Mouse (Mus musculus): Measurements from ENCODE around the gene Prkar1b. TPM values are rescaled to one million over a fixed set of nuclear protein-coding genes. Genes with fewer than 3 reads are reported as not detected.

Gene Prkar1b
- total and polyA plus RNA-seq, 2 experiments: 0.22 to 0.37 TPM

DNA sequence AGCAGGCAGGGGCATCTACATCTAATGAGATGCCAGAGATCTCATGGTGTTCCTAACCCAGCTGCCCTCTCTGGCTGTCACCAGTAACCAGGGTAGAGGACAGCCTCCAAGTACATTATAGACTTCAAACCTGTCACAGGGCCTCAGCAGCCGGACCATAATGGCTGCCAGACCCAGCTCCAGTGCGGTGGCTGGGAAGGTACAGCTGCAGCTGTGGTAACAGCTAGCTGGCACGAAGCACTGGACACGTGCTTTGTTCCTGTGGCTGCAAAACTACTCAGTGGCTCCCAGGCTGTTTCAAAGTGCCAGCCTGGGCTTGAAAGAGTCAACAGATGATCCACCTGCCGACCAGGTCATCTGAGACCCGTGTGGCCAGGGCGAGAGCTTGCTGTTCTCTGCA, 73.4 kb downstream of the Prkar1b start:
- TF ChIP-seq CTCF (IDR thresholded peaks at IDR 0.05; ENCODE audit: low read depth, low read length) (no peak), POLR2A (IDR thresholded peaks at IDR 0.05; ENCODE audit: extremely low read depth, insufficient read depth, low read length) (no peak)
- Histone ChIP-seq H3K4me3 (ENCODE audit: insufficient read depth, low read depth, low read length) (no peak overlapping the region), H3K9ac (ENCODE audit: low read depth, low read length) (no peak overlapping the region), H3K79me2 (ENCODE audit: control insufficient read depth, insufficient read depth, low read length) (no peaks in the 10 kb centered on the region), H3K27me3 (ENCODE audit: control insufficient read depth, insufficient read depth, low read length) (no peaks in the 10 kb centered on the region), H3K4me1 (ENCODE audit: control insufficient read depth, insufficient read depth, low read length) (no peaks in the 10 kb centered on the region), H3K27ac (replicated peaks; ENCODE audit: insufficient read depth, low read depth, low read length) (no peak overlapping the region), H3K36me3 (ENCODE audit: control insufficient read depth, insufficient read depth, low read length) (no peaks in the 10 kb centered on the region)
- DNase-seq (ENCODE audit: extremely low read depth, low read depth, low spot score): no peak
- WGBS: 82% methylated on average over 7 of the region's 7 CpGs

DNA sequence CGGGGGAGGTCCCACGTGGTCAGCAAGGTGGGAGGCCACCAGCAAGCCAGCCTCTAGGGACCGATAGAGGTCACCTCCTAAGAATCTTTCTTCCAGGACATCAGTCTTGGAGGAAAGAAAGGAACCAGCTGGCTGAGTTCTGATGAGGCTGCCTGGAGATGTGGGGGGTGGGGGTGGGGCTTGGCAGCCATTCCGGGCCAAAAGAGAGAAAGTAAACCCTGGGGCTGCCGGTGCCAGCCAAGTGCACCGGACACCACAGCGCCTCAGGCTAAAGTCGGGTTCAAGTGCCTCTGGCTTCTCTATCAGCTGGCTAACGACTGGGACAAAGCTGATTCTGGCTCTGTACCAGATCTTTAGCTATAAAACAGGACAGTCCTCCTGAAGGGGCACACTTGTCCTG, 74.0 kb downstream of the Prkar1b start:
- Histone ChIP-seq H3K27ac (replicated peaks; ENCODE audit: insufficient read depth, low read depth, low read length) (no peak overlapping the region), H3K36me3 (ENCODE audit: control insufficient read depth, insufficient read depth, low read length) (no peaks in the 10 kb centered on the region), H3K4me1 (ENCODE audit: control insufficient read depth, insufficient read depth, low read length) (no peaks in the 10 kb centered on the region), H3K27me3 (ENCODE audit: control insufficient read depth, insufficient read depth, low read length) (no peaks in the 10 kb centered on the region), H3K4me3 (ENCODE audit: insufficient read depth, low read depth, low read length) (no peak overlapping the region), H3K9ac (ENCODE audit: low read depth, low read length) (no peak overlapping the region), H3K79me2 (ENCODE audit: control insufficient read depth, insufficient read depth, low read length) (no peaks in the 10 kb centered on the region)
- DNase-seq (ENCODE audit: extremely low read depth, low read depth, low spot score): no peak
- 34% methylated on average over 9 of the region's 9 CpGs for WGBS
- TF ChIP-seq CTCF (IDR thresholded peaks at IDR 0.05; ENCODE audit: low read depth, low read length) (no peak), POLR2A (IDR thresholded peaks at IDR 0.05; ENCODE audit: extremely low read depth, insufficient read depth, low read length) (no peak)

DNA sequence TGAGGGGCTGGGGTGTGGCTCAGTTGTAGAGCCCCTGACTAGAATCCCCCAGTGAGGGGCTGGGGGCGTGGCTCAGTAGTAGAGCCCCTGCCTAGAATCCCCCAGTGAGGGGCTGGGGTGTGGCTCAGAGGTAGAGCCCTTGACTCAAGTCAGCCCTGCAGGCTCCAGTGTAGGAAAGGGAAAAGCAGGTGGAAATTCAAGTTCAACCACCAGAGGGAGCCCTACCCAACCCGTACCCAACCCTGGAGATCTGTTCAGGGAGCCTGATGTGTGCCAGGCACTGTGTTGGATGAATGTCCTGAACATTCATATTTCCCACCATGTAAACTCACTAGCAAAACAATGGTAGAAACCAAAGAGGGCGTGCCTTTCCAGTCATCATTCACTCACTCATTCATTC, 74.7 kb downstream of the Prkar1b start:
- peak; percentile 41 for DNase-seq (ENCODE audit: extremely low read depth, low read depth, low spot score)

DNA sequence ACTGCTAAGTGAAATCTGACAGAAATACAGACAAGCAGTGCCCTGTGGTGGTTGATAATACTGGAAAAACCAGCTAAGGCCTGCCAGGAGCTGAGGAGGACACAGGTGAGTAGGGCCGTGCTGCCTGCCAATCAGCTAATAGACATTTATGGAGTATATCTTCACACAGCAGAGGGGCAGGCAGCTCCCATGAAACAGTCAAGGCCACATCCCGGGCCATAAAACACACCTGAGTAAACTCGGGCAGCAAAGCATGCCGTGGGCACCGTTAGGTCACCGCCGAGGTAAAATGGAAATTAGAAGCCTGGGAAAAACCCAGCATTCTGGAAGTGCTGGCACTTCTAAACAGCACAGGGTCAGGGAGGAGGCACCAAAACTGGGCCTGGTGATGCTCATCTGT, 75.8 kb downstream of the Prkar1b start:
- no peaks in the 10 kb centered on the region for H3K36me3 ChIP-seq (ENCODE audit: control insufficient read depth, insufficient read depth, low read length)
- WGBS: 89% methylated on average over 7 of the region's 7 CpGs
- TF ChIP-seq POLR2A (IDR thresholded peaks at IDR 0.05; ENCODE audit: extremely low read depth, insufficient read depth, low read length): no peak
- TF ChIP-seq CTCF (IDR thresholded peaks at IDR 0.05; ENCODE audit: low read depth, low read length): no peak
- no peak overlapping the region for H3K4me3 ChIP-seq (ENCODE audit: insufficient read depth, low read depth, low read length)
- H3K27ac ChIP-seq (replicated peaks; ENCODE audit: insufficient read depth, low read depth, low read length): no peak overlapping the region
- H3K79me2 ChIP-seq (ENCODE audit: control insufficient read depth, insufficient read depth, low read length): no peaks in the 10 kb centered on the region
- DNase-seq (ENCODE audit: extremely low read depth, low read depth, low spot score): no peak
- no peak overlapping the region for H3K9ac ChIP-seq (ENCODE audit: low read depth, low read length)
- no peaks in the 10 kb centered on the region for H3K4me1 ChIP-seq (ENCODE audit: control insufficient read depth, insufficient read depth, low read length)
- no peaks in the 10 kb centered on the region for H3K27me3 ChIP-seq (ENCODE audit: control insufficient read depth, insufficient read depth, low read length)

More for the DNA sequence above, 74.7 kb downstream of the Prkar1b start:
- Histone ChIP-seq H3K27me3 (ENCODE audit: control insufficient read depth, insufficient read depth, low read length) (no peaks in the 10 kb centered on the region), H3K79me2 (ENCODE audit: control insufficient read depth, insufficient read depth, low read length) (no peaks in the 10 kb centered on the region), H3K27ac (replicated peaks; ENCODE audit: insufficient read depth, low read depth, low read length) (no peak overlapping the region), H3K4me3 (ENCODE audit: insufficient read depth, low read depth, low read length) (no peak overlapping the region), H3K9ac (ENCODE audit: low read depth, low read length) (no peak overlapping the region), H3K36me3 (ENCODE audit: control insufficient read depth, insufficient read depth, low read length) (no peaks in the 10 kb centered on the region), H3K4me1 (ENCODE audit: control insufficient read depth, insufficient read depth, low read length) (no peaks in the 10 kb centered on the region)
- WGBS: 25% methylated on average over 3 of the region's 3 CpGs
- TF ChIP-seq CTCF (IDR thresholded peaks at IDR 0.05; ENCODE audit: low read depth, low read length): peak; percentile 80
- TF ChIP-seq POLR2A (IDR thresholded peaks at IDR 0.05; ENCODE audit: extremely low read depth, insufficient read depth, low read length): no peak

DNA sequence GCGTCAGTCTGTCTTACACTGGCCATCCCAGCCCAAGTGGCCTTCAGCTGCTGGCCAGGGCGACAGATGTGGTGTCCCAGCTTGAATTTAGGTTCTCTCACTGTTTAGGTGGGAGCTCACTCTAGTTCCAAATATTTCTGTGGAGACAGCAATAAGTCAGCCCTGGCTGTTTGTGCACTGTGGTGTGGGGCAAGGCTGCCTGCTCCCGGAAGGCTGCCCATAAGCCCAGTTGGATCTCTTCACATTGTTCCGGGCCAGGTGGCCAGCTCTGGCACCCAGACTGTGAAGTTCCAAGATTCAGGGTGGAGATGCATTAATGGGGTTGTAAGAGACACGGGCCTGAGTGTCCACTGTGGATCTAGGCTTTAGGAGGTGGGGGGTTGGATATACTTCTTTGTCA, 76.9 kb downstream of the Prkar1b start:
- no peak overlapping the region for H3K27ac ChIP-seq (replicated peaks; ENCODE audit: insufficient read depth, low read depth, low read length)
- WGBS: 89% methylated on average over 5 of the region's 5 CpGs
- DNase-seq (ENCODE audit: extremely low read depth, low read depth, low spot score): no peak
- H3K79me2 ChIP-seq (ENCODE audit: control insufficient read depth, insufficient read depth, low read length): no peaks in the 10 kb centered on the region
- no peak overlapping the region for H3K4me3 ChIP-seq (ENCODE audit: insufficient read depth, low read depth, low read length)
- H3K36me3 ChIP-seq (ENCODE audit: control insufficient read depth, insufficient read depth, low read length): no peaks in the 10 kb centered on the region
- no peaks in the 10 kb centered on the region for H3K27me3 ChIP-seq (ENCODE audit: control insufficient read depth, insufficient read depth, low read length)
- no peaks in the 10 kb centered on the region for H3K4me1 ChIP-seq (ENCODE audit: control insufficient read depth, insufficient read depth, low read length)
- no peak for TF ChIP-seq CTCF (IDR thresholded peaks at IDR 0.05; ENCODE audit: low read depth, low read length)
- TF ChIP-seq POLR2A (IDR thresholded peaks at IDR 0.05; ENCODE audit: extremely low read depth, insufficient read depth, low read length): no peak
- no peak overlapping the region for H3K9ac ChIP-seq (ENCODE audit: low read depth, low read length)

DNA sequence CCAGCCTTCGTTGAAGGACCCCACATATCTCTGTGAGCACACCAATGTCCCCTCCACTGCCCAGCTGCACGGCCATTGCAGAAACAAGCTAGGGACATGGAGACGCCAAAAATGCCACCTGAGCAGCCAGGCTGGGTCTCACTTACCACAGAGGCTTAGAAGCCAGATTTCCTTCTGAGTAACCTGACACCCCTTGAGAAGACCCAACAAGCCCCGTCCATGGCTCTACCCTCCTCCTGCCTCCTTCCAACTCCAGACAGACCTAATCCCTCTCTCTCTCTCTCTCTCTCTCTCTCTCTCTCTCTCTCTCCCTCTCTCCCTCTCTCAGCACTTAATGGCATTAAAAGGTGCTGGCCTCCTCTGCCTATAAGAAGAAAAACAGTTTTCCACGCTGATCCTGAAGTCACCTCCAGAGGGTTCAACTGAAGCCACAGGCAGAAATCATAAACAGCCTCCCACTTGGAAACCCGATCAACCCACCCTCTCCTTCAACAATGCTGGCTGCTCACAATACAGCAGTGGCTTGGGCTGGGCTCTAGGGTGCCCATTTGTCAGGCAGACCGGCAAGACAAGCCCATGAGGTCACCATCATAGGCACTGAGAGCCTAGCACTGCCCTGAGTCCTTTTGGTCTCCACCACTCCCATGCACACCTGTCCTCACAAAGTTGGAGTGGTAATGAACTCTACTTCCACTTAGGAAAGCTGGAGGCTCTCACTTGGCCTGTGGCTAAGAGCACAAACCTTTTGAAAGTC, 82.8 kb downstream of the Prkar1b start:
- H3K27me3 ChIP-seq (ENCODE audit: control insufficient read depth, insufficient read depth, low read length): no peaks in the 10 kb centered on the region
- no peaks in the 10 kb centered on the region for H3K4me1 ChIP-seq (ENCODE audit: control insufficient read depth, insufficient read depth, low read length)
- H3K79me2 ChIP-seq (ENCODE audit: control insufficient read depth, insufficient read depth, low read length): no peaks in the 10 kb centered on the region
- H3K36me3 ChIP-seq (ENCODE audit: control insufficient read depth, insufficient read depth, low read length): no peaks in the 10 kb centered on the region
- no peak overlapping the region for H3K27ac ChIP-seq (replicated peaks; ENCODE audit: insufficient read depth, low read depth, low read length)
- no peak for TF ChIP-seq CTCF (IDR thresholded peaks at IDR 0.05; ENCODE audit: low read depth, low read length)
- no peak overlapping the region for H3K4me3 ChIP-seq (ENCODE audit: insufficient read depth, low read depth, low read length)
- 58% methylated on average over 7 of the region's 7 CpGs for whole genome bisulfite sequencing
- no peak overlapping the region for H3K9ac ChIP-seq (ENCODE audit: low read depth, low read length)
- no peak for DNase-seq (ENCODE audit: extremely low read depth, low read depth, low spot score)

Measured in liver, adult 2 months (tissue).